Mouse (Mus musculus) hindbrain, embryonic 11.5 days (tissue): ENCODE measurements at regions not wholly inside any gene's neighbourhood (a gene's known extent, or its start where the extent isn't known, plus 50 kb on each side); places are given as distances from the start of the nearest gene placed in this dataset.

ENCODE experiments used
- ATAC-seq: fragments of 200-750 bp; cut with Nextera tagmentation; 2 replicates; pipeline ENCODE4 v1.8.0; 2017; ENCODE audit warnings: mild to moderate bottlenecking, moderate TSS enrichment, moderate library complexity; ENCODE audit not compliant: low FRiP score
- DNase-seq: peaks from one replicate; pipeline ENCODE4 v3.0.0-alpha.2; 2015; ENCODE audit warnings: low spot score
- H3K27ac ChIP-seq: fragments of 300-500 bp; sonication (generic); 2 replicates; pipeline ENCODE4 v1.5.1; 2014; ENCODE audit warnings: mild to moderate bottlenecking, low read depth, low read length
- H3K27me3 ChIP-seq: fragments of 300-500 bp; sonication (generic); 2 replicates; pipeline ENCODE4 v1.6.1; 2014; ENCODE audit warnings: mild to moderate bottlenecking, low read length, moderate library complexity, mixed read lengths; ENCODE audit not compliant: control insufficient read depth, insufficient read depth
- H3K36me3 ChIP-seq: fragments of 300-500 bp; sonication (generic); 2 replicates; pipeline ENCODE4 v1.6.1; 2014; ENCODE audit warnings: mild to moderate bottlenecking, low read length, moderate library complexity, mixed read lengths; ENCODE audit not compliant: control insufficient read depth, insufficient read depth
- H3K4me1 ChIP-seq: fragments of 300-500 bp; sonication (generic); replicated peaks from 2 replicates; pipeline ENCODE4 v1.6.1; 2014; ENCODE audit warnings: low read length, mixed read lengths; ENCODE audit not compliant: control insufficient read depth, insufficient read depth
- H3K4me2 ChIP-seq: fragments of 300-500 bp; sonication (generic); replicated peaks from 2 replicates; pipeline ENCODE4 v1.6.1; 2014; ENCODE audit warnings: mild to moderate bottlenecking, low read depth, low read length
- H3K4me3 ChIP-seq: fragments of 300-500 bp; sonication (generic); 2 replicates; pipeline ENCODE4 v1.5.1; 2014; ENCODE audit warnings: low read depth, low read length
- H3K9ac ChIP-seq: fragments of 300-500 bp; sonication (generic); 2 replicates; pipeline ENCODE4 v1.6.1; 2014; ENCODE audit warnings: low read depth, low read length
- H3K9me3 ChIP-seq: fragments of 300-500 bp; sonication (generic); 2 replicates; pipeline ENCODE4 v1.6.1; 2016; ENCODE audit warnings: low read length; ENCODE audit not compliant: control insufficient read depth
- WGBS: fragments of 180-500 bp; shearing (Covaris S2); extraction: QIAGEN DNeasy Blood & Tissue Kit; methylation state at CpG from one replicate; pipeline ENCODE4 v1.1.7; 2014; 5-methylcytosine and 5-hydroxymethylcytosine counted together

DNA sequence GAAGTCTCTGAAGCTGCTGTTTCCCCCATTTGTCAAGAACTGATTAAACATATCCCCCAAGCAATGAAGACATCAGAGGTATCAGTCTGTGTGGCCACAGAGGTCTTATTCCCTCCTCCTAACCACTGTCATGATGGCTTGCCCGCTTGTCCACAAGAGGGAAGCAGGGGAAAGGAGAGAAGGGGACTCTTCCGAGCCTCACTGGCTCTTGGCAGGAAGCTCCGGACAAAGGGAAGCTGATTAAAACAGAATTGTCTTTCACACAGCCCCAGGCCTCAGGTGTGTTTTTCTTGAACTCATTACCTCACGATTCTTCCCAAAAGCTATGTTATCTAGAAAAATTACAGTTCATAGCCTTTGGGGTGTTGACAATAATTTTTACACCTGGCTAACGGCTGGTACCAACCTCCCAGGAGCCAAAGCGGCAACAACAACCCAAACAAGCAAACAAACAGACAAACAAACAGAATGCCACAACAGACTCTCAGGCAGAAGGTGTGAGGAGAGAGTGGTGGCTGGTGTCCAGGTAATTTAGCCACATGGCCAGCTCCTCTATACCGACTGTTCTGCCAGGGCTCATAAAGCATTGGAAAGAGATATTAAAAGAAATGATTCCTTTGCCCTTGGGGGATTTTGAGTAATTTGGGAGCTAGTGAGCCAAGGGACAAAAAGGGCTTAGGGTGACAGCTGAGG is 68.9 kb upstream of the Tmem178 start:
- Histone ChIP-seq H3K4me1 (no peaks in the 10 kb centered on the region), H3K27me3 (no peaks in the 10 kb centered on the region), H3K4me3 (no peak overlapping the region), H3K36me3 (no peaks in the 10 kb centered on the region), H3K27ac (no peak overlapping the region), H3K9ac (no peak overlapping the region), H3K4me2 (no peak overlapping the region), H3K9me3 (no peaks in the 10 kb centered on the region)
- DNase-seq: peak; percentile 22
- ATAC-seq: peak; percentile 51
- WGBS: 55% methylated on average over 7 of the region's 7 CpGs

DNA sequence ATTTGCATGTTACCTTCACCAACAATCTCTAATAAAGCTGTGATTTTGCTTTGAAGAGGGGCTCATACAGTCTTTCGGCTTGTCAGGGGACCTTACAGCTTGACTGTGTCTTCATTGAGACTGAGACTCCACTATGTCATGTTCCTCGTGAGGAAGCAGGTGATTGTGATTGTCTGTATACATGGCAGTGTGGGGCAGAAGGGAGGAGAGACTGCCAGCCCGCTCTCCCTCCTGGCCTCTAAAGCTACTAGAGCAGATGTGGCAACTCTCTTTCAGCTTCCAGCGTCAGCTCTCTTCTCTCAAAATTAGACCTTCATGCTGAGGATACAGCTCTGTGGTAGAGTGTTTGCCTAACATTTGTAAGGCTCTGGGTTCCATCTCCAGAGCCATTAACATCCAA is 73.5 kb upstream of the Tmem178 start:
- 85% methylated on average over 4 of the region's 4 CpGs for WGBS
- no peaks in the 10 kb centered on the region for H3K9me3 ChIP-seq
- no peak overlapping the region for H3K4me2 ChIP-seq
- no peak overlapping the region for H3K9ac ChIP-seq
- no peak overlapping the region for H3K27ac ChIP-seq
- no peaks in the 10 kb centered on the region for H3K27me3 ChIP-seq
- no peak for DNase-seq
- no peaks in the 10 kb centered on the region for H3K36me3 ChIP-seq
- no peak overlapping the region for H3K4me3 ChIP-seq
- no peaks in the 10 kb centered on the region for H3K4me1 ChIP-seq
- no peak for ATAC-seq

DNA sequence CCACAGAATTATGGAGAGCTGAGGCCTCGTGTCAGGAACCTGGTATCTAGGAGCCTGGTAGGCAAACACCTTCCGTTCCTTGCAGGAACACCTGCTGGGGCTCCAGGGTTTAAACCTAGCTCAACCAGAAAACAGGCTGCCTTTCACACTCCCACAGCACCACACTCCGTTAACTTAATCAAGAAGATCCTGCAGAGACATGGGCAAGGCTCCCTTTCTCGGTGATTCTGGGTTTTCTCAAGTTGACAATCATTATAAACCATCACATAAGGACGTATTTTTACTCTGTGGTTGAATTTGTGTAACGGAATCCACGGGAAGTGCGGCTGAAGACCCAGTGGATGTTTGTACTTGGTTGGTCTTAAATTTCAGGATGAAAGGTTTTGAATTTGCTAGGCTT is 82.1 kb upstream of the Tmem178 start:
- ATAC-seq (no peak), DNase-seq (no peak)
- Histone ChIP-seq H3K27ac (no peak overlapping the region), H3K4me2 (no peak overlapping the region), H3K9me3 (no peaks in the 10 kb centered on the region), H3K27me3 (no peaks in the 10 kb centered on the region), H3K36me3 (no peaks in the 10 kb centered on the region), H3K9ac (no peak overlapping the region), H3K4me3 (no peak overlapping the region), H3K4me1 (no peaks in the 10 kb centered on the region)
- 88% methylated on average over 8 of the region's 8 CpGs for WGBS

DNA sequence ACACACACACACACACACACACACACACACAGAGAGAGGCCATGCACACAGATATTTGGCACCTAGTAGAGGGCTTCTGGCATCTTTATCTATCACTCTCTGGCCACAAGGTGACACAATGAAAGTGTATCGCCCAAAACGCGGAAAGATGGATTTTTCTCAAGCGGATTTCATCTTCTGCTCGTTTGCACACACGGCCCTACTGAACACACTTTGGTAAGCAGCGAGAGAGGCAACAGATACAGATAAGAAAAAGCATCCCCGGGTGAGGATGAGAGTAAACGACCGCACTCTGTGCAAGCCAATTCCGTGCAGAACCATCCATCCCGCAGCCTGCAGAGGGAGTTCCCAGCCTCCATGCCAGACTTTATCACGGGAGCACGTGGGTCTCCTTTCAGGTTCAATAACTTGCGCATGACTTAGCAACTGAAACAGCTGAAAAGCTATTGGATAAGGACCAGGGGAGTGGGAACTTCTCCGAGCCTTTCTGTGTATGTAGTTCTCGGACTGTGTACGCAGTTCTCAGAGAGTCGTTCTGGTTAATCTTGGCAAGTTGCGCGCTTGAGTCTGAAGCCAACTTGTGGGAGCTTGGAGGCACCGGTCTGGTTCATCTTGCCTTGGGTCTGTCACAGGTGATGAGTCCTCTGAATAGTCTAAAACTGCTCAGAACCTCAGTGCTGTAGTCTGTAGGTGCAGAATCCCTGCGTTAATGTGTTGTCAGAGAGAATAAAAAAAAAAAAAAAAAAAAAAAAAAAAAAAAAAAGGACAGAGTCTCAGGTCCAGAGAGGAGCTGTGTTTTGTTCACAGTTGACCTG is 97.2 kb upstream of the Tmem178 start:
- no peak for ATAC-seq
- no peak overlapping the region for H3K4me2 ChIP-seq

DNA sequence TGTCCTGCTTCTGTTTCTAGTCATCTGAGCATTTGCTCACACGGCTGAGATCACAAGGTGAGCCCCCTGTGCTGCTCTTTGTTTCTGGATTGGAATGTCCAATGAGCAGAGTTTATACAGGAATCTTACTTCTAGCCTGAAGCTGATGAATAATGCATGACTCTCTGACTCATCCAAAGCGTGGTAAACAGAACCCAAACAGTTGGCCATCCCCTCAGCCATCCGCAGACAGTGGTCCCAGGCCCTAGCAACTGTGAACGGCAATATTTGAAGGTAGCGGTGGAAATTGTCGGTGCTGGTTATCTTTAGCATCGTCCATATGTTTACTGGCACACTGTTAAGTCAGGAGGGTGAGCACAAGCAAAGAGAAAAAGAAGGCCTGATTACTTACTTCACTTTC is 99.1 kb upstream of the Tmem178 start:
- Histone ChIP-seq H3K27ac (no peak overlapping the region), H3K9ac (no peak overlapping the region), H3K4me3 (no peak overlapping the region), H3K27me3 (no peaks in the 10 kb centered on the region), H3K4me1 (no peaks in the 10 kb centered on the region), H3K9me3 (no peaks in the 10 kb centered on the region), H3K36me3 (no peaks in the 10 kb centered on the region), H3K4me2 (no peak overlapping the region)
- ATAC-seq (0 out of 2 replicates have a peak, but pooled peaks have one; percentile 27), DNase-seq (no peak)
- WGBS: 64% methylated on average over 7 of the region's 7 CpGs

More for the DNA sequence above, 97.2 kb upstream of the Tmem178 start:
- no peaks in the 10 kb centered on the region for H3K9me3 ChIP-seq
- 73% methylated on average over 23 of the region's 23 CpGs for WGBS
- no peaks in the 10 kb centered on the region for H3K4me1 ChIP-seq
- no peaks in the 10 kb centered on the region for H3K27me3 ChIP-seq
- H3K36me3 ChIP-seq: no peaks in the 10 kb centered on the region
- H3K4me3 ChIP-seq: no peak overlapping the region
- no peak overlapping the region for H3K9ac ChIP-seq
- H3K27ac ChIP-seq: no peak overlapping the region
- DNase-seq: peak; percentile 10

DNA sequence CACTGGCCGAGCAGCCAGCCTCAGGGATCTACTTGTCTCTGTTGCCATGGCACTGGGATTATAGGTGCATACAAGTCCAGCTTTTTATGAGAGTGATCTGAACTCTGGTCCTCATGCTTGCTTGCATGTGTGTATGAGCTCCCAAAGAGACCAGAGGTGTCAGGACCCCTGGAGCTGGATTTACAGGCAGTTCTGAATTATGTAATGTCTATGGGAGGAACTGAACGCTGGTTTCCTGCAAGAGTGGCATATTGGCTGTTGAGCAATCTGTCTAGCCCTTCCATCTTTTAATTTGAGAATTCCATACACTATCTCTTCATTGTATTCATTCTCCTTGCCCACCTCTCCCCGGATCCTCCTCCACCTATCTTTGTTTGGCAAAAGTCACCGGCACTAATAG is 102.5 kb upstream of the Tmem178 start:
- Histone ChIP-seq H3K27ac (no peak overlapping the region), H3K9ac (no peak overlapping the region), H3K4me1 (no peaks in the 10 kb centered on the region), H3K4me3 (no peak overlapping the region), H3K27me3 (no peaks in the 10 kb centered on the region), H3K4me2 (no peak overlapping the region), H3K36me3 (no peaks in the 10 kb centered on the region), H3K9me3 (no peaks in the 10 kb centered on the region)
- DNase-seq: no peak
- 88% methylated on average over 4 of the region's 4 CpGs for WGBS
- ATAC-seq: no peak

DNA sequence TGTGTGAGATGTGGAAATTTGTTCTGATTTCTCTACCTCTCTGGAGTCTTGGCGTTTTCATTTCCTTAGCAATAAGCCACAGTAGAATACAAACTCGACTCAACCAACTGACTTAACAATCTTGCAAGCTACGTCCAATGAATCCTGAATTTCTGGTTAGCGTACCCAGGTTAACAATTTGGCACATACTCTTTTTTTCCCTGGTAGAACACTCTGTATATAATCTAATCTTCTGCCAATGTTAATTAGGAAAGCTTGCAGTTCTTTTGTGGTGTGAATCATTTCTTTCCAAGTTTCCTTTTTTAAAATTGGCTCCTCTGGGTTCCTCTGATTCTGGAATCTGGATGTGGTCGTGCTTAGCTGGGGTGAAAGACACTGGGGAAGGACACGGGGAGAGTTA is 103.5 kb upstream of the Tmem178 start:
- no peak overlapping the region for H3K9ac ChIP-seq
- no peaks in the 10 kb centered on the region for H3K4me1 ChIP-seq
- no peak overlapping the region for H3K27ac ChIP-seq
- H3K36me3 ChIP-seq: no peaks in the 10 kb centered on the region
- H3K4me2 ChIP-seq: no peak overlapping the region
- ATAC-seq: no peak
- 85% methylated on average over 6 of the region's 6 CpGs for WGBS
- no peak for DNase-seq
- H3K27me3 ChIP-seq: no peaks in the 10 kb centered on the region
- no peaks in the 10 kb centered on the region for H3K9me3 ChIP-seq
- no peak overlapping the region for H3K4me3 ChIP-seq

DNA sequence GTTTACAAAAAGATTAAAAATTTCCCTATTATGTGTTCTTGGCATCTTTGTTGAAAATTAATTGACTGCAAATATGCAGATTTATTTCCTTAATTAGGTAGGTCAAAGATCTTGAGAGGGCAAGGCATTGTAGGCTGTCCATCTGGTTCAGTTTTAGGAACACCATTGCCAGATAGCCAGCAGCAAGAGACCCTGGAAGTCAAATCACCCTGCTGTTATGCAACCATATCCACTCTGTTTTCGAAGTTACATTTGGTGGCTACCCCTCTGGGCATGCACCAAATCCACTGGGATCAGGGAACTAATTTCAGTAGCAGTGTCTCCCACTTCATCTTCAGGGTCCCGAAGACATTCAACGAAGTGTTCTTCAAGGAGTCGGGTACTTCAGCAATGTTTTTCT is 104.0 kb upstream of the Tmem178 start:
- Histone ChIP-seq H3K4me3 (no peak overlapping the region), H3K9ac (no peak overlapping the region), H3K27me3 (no peaks in the 10 kb centered on the region), H3K36me3 (no peaks in the 10 kb centered on the region), H3K4me1 (no peaks in the 10 kb centered on the region), H3K4me2 (no peak overlapping the region), H3K9me3 (no peaks in the 10 kb centered on the region), H3K27ac (no peak overlapping the region)
- 86% methylated on average over 4 of the region's 4 CpGs for WGBS
- no peak for DNase-seq
- ATAC-seq: no peak

DNA sequence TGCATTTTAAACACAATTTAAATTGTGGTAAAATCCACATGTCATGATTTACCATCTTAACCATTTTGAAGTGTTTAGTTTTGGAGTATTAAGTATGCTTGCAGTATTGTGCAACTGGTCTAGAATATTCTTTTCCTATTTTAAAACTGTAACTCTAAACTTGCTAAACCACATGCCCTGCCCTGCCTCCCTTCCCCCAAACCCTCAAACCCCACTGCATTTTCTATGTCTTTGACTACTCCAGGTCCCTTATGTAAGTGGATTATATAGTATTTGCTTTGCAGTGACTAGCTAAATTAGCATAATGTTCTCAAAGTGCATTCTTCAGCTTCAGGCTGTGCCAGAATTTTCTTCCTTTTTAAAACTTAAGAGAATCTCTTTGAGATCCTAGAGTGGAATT is 106.4 kb upstream of the Map4k3 start:
- Histone ChIP-seq H3K27ac (no peak overlapping the region), H3K27me3 (no peaks in the 10 kb centered on the region), H3K4me1 (no peaks in the 10 kb centered on the region), H3K4me2 (no peak overlapping the region), H3K9me3 (no peaks in the 10 kb centered on the region), H3K36me3 (no peaks in the 10 kb centered on the region), H3K4me3 (no peak overlapping the region), H3K9ac (no peak overlapping the region)
- ATAC-seq (no peak), DNase-seq (no peak)
